Mouse (Mus musculus) CD4-positive, CD25-positive, alpha-beta regulatory T cell, adult 4 months (primary cell): ENCODE data around the gene Hoxd12. TPM values are rescaled to one million over a fixed set of nuclear protein-coding genes. Genes with fewer than 3 reads are reported as not detected.

Experiments
- ATAC-seq: one replicate; pipeline ENCODE4 v1.8.0; 2017
- polyA plus RNA-seq, 2 experiments: library from polyadenylated mRNA; unstranded; fragments of 100-300 nt; shearing (Covaris generic); gene quantifications; one replicate each; pipeline ENCODE4 v1.2.1; 2017

The Hoxd12 gene
- polyA plus RNA-seq, 2 experiments from 2014 or later = not detected

DNA sequence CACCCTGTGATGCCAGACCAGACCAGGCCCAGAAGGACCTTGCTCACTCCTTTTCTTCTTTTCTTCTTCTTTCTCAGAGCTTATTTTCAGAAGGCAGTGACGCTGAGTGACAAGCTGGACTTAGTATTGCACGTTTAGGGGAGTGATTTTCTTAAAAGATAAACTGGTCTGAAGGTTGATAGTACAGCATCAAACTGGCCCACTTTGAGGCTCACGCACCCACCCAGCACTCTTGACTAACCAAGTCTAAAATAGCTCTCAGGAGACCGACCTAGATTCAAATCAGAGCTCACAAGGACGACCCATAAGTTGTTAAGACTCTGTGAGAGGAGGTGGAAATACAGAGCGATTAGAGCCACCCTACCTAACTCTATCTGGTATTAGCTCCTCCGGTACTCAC lies 8.4 kb upstream of the Hoxd12 start:
- ATAC-seq = no peak

- no peak for ATAC-seq
Observed at GRCm38 (mm10) chr2:74667191-74667841, 7.5 kb upstream of the Hoxd12 start.

DNA sequence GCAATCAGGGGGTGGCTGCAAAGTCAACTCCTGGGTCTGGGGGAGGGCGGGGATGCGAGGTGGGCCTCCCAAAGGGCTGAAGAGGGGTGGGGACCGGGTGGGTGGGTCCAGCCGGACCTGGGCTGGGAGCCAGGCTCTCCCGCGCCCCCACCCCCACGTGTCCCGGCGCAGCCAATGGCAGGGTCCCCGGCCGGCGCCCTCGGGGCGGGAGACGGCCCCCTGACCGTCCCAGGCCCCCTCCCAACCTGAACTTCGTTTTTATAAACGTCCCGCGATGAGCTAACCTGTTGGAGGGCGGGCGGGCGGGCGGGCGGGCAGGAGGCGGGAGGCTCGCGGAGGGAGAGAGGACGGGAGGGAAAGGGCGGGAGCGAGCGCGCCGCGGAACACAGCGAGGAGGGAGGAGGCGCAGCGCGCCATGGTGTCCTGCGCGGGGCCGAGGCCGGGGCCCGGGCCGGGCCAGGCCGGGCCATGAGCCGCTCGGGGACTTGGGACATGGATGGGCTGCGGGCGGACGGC lies 6.9 kb upstream of the Hoxd12 start, which contains the start of gene Hoxd13:
TSS of gene Hoxd13 (plus strand) at position 469 of the 516 bp plus-strand sequence.
- ATAC-seq = no peak

DNA sequence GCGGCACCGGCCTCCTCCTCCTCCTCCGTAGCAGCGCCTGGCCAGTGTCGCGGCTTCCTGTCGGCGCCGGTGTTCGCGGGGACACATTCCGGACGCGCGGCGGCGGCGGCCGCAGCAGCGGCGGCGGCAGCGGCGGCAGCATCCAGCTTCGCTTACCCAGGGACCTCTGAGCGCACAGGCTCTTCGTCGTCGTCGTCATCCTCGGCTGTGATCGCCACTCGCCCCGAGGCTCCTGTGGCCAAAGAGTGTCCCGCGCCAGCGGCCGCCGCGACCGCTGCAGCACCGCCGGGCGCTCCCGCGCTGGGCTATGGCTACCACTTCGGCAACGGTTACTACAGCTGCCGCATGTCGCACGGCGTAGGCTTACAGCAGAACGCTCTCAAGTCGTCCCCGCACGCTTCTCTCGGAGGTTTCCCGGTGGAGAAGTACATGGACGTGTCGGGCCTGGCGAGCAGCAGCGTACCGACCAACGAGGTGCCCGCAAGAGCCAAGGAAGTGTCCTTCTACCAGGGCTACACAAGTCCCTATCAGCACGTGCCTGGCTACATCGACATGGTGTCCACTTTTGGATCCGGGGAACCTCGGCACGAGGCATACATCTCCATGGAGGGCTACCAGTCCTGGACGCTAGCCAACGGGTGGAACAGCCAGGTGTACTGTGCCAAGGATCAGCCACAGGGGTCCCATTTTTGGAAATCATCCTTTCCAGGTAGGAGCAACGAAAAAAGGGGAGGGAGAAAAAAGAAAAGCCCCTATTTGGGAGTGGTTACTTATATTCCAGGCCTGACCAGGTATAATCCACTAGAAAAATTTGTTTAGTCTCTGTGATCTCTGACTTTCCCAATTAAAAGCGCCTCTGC lies 6.2 kb upstream of the Hoxd12 start:
- ATAC-seq = no peak

DNA sequence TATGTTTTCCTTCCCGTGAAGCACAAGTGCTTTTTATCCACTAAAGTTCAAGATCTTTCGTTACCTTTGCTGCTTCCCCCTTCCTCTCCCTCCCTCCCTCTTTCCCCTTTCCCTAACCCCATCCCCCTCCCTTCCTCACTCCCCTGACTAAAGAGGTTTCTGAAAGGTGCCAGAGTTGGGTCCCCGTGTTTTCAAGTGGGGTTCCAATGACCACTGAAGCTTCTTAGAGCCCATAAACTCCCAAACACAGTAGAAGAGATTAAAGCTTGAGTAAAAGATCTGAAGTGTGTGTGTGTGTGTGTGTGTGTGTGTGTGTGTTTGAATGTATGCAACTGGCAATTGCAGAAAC lies 5.6 kb upstream of the Hoxd12 start:
- ATAC-seq = no peak

- no peak for ATAC-seq
Observed at GRCm38 (mm10) chr2:74669650-74670235, 5.1 kb upstream of the Hoxd12 start.

DNA sequence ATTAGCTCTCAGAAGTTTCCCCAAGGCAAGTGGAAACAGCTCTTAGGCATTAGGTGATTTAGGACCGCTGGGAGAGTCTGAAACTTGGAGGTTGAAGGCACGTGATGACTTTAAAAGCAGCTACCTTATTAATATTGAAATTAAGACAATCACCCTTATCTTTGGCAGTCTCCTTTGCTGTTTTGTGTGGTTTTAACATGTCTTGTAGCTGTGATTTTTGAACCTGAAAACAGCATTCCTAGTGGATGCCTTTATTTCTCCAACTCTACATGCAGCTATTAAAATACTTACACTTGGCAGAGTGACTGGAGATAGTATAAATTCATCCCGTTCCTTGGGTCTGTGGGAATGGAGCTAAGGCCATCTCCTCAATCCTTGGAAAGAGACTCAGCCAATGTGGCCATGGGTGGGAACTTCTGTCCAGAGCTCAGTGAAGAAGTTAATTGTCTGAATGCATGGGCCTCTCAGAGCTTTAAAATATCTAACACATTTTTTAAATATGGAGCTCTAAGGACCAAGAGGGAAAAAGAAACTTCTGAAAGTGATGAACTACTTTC lies 4.1 kb upstream of the Hoxd12 start:
- no peak for ATAC-seq

DNA sequence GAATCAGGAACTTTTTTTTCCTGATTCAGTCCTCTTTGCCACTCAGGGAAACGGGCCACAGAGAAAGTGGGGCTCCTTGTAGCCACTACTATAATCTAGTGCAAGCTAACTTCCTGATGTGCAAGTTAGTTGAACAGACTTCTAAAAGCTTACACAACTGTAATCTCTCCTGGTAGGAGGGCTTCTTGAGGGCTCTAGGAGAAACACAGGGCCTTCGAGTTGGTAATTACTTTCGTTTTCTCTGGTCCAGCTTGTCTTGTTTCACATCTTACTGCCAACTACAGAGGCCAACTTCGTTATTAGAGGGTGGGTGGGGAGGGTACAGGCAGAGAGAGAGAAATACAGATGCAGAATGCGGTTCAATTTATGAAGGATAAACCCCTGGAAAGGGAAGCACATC lies 3.0 kb upstream of the Hoxd12 start:
- no peak for ATAC-seq

DNA sequence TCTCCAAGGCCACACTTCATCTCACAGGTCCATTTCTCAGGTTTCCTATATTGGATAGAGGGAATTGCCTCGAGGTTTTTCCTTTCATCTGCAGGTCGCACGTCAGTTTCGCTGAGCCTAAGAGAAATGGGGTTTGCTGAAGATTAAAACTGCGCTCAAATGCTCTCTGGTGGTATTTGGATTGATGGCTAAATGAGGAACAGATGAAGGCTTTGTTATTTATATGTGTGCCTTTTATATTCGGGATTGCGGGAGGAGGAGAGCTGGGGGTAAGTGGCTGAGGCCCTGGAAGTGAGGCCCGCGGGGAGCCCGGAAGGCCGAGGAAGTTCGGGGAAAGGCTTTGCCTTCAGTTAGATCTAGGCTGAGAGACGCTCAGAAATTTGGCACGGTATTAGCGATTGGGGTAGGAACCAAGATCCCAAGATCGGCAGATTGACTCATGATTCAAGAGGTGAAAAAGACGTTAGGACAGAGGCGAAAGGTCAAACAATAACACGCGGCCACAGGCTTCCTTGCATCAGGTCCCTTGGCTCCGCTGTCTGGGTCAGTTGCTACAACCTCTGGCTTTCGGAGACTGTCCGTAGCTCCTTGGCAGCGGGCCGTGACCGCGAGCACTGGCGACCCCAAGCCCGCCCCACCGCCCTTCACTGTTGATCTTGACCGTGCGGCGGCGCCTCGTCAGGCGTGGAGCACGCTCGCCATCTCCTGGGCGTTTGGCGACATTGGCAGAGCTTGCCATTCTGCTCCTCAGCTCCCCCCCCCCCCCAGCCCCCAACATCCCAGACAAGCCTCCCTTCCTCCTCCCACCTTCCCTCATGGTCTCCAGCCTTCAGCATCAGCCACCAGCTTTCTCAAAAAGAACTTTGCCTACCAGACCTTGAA lies 2.1 kb upstream of the Hoxd12 start:
- peak; percentile 72 for ATAC-seq

DNA sequence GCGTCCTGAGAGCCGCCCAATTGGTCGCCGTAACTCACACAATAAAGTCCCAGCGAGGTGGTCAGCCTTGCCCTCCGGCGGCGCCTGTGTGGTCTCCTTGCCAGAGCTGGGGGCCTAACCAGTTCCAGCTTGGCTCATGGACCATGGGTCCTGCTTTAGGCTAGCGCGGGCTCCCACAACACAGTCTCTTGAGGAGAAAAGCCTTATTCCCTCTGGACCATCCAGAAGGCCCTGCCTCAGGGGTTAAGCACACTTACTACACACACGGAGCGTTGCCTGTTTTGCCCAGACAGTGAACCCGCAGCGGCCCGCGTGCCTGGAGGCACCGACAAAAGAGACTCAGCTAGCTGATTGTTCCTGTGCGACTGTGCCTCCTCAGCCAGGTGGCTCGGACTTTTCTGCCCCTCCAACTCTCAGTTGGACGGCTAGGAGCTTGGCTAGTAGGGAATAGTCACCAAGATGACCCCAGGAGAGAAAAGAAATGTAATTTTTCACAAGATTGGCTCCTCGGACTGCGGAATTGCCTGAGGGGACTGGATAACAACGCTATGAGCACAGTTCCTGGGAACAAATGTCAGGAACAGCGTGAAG lies 883 bp upstream of the Hoxd12 start:
- ATAC-seq = no peak

- ATAC-seq = no peak
Observed at GRCm38 (mm10) chr2:74675666-74676282, 961 bp downstream of the Hoxd12 start.

- no peak for ATAC-seq
Observed at GRCm38 (mm10) chr2:74676376-74677052, 1.7 kb downstream of the Hoxd12 start.

- no peak for ATAC-seq
Observed at GRCm38 (mm10) chr2:74677106-74677505, 2.3 kb downstream of the Hoxd12 start.

- no peak for ATAC-seq
Observed at GRCm38 (mm10) chr2:74678891-74679595, 4.2 kb downstream of the Hoxd12 start, which contains the start of gene Hoxd11. Gene Hoxd11, plus strand, starts transcription at chr2:74679557.

DNA sequence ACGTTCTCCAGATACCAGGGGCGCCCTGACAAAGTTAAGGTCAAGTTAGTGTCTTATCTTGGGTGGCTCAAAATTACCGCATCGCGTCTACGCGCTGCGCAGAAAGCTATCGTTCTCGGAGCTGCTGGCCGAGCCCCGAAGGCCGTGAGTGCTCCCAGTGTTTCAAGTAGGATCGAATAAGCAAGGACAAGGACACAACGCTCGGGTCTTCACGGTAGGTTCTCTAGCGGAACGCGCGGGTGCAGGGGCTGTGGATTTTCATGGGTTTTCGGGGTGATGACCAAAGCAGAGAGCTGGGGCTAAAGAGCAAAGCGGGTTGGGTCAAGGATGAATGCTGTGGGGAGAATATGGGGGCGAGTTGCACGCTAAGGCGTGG lies 4.8 kb downstream of the Hoxd12 start:
- ATAC-seq = no peak

- no peak for ATAC-seq
Observed at GRCm38 (mm10) chr2:74679980-74680379, 5.2 kb downstream of the Hoxd12 start.

DNA sequence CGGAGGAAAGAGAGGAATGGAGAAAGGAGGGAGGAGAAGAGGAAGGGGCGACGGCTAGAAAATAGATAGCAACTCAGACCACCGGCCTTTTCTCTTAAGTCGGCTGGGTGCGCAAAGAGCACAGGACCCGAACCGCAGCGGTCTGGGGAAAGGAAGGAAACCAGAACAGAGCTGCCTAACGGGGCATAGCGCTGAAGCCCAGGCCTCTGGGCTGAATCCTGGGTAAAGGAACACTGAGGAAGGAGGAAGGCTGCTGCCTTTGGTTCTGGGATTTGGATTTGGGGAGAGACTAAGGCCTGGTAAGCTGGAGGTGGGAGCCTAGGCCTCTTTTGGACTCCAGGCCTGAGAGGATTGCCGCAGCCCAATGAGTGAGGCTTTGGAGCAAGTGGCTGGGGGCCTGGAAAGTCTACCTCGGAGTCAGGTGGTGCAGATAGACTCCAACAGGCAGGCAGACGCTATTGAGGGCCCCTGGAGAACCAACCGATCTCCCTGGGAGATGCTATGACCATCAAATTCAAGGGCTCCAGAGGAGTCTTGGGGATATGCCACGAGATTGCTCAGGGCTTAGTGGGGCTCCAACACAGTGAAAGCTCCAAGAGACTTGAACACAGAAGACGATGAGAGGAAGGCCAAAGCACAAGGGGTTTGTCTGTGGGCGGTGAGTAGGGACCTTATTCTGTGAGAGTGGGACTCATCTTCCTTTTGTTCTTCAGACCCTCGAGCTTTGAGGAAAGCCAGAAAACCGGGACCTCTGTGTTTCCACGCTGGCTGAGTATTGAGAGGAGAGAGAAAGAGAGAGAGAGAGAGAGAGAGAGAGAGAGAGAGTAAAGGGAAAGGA lies 6.0 kb downstream of the Hoxd12 start:
- ATAC-seq = no peak

GRCm38 (mm10) chr2:74681594-74682531 lies 7.0 kb downstream of the Hoxd12 start:
- no peak for ATAC-seq
